Mouse (Mus musculus) cortical plate, adult 2 months (tissue): ENCODE results near the gene Wdr63. TPM values are rescaled to one million over a fixed set of nuclear protein-coding genes. Genes with fewer than 3 reads are reported as not detected.
"Not testable (repeated sequence)": the region's sequence is repeated elsewhere in the genome, so short reads cannot be mapped to it uniquely, and the experiment has no call there.

Experiments used
- H3K27ac ChIP-seq: fragments of 200-500 bp; 2 replicates; pipeline ENCODE4 v1.5.1; 2012; ENCODE audit warnings: low read length, control low read depth, inconsistent platforms; ENCODE audit not compliant: insufficient read depth
- H3K4me1 ChIP-seq: fragments of 200-500 bp; 2 replicates; pipeline ENCODE4 v1.6.1; 2011; ENCODE audit warnings: low read length; ENCODE audit not compliant: control insufficient read depth, insufficient read depth
- H3K4me3 ChIP-seq: fragments of 200-500 bp; 2 replicates; pipeline ENCODE4 v1.5.1; 2011; ENCODE audit warnings: mild to moderate bottlenecking, low read length, control low read depth; ENCODE audit not compliant: insufficient read depth
- CTCF ChIP-seq: fragments of 200-500 bp; IDR thresholded peaks from 2 replicates; pipeline ENCODE4 v1.5.1; 2011; ENCODE audit warnings: mild to moderate bottlenecking, control low read depth, low read length; ENCODE audit not compliant: insufficient read depth; ENCODE audit errors: extremely low read depth
- POLR2A ChIP-seq: fragments of 200-500 bp; IDR thresholded peaks from 2 replicates; pipeline ENCODE4 v1.6.1; 2011; ENCODE audit warnings: mild to moderate bottlenecking, low read length, control low read depth; ENCODE audit not compliant: insufficient read depth; ENCODE audit errors: extremely low read depth
- polyA plus RNA-seq: library from polyadenylated mRNA; depleted of rRNA; stranded (reverse); fragments of >200 nt; gene quantifications from 2 replicates; pipeline ENCODE4 v1.2.3, GENCODE M21; 2012; rRNA removed

Gene Wdr63
- polyA plus RNA-seq, 1 experiment, result 0.31 TPM

DNA sequence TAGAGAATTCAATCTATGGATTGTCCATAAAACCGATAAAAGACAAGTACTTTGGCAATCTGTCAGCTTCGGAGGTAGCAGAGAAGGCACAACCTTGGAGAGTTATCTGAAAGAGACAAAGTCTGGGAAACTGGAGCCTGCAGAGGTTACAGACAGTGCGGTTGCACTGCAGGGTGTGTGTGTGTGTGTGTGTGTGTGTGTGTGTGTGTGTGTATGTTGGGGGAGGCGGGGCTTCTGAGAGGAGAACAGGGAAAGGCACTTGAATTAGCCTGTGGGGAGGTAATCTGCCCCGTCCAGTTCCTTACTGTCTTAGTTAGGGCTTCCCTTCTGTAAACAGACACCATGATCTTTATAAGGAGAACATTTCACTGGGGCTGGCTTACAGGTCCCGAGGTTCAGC is 100.1 kb downstream of the Wdr63 start:
- Histone ChIP-seq H3K27ac (no peak overlapping the region), H3K4me3 (no peak overlapping the region), H3K4me1 (no peaks in the 10 kb centered on the region)
- no peak for TF ChIP-seq POLR2A
- no peak for TF ChIP-seq CTCF

GRCm38 (mm10) chr3:146004347-146005051 is 103.4 kb downstream of the Wdr63 start:
- Histone ChIP-seq H3K4me1 (no peaks in the 10 kb centered on the region), H3K4me3 (no peak overlapping the region), H3K27ac (no peak overlapping the region)
- TF ChIP-seq POLR2A (no peak), CTCF (no peak)

DNA sequence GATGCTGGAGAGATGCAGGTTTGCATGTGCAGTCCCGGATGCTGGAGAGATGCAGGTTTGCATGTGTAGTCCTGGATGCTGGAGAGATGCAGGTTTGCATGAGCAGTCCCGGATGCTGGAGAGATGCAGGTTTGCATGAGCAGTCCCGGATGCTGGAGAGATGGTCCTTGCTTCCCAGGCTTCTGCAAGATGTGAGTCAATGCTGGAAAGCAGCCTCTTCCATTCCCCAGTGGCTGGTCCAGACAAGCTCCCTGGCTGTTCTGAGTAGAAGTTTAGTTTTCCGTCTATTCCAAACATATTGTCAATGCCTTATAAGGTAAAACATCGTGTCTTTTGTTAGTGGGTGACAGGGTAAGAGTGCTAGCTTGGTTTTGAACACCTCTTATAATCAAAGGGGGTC is 111.4 kb downstream of the Wdr63 start:
- not testable (repeated sequence) for H3K4me3 ChIP-seq, H3K27ac ChIP-seq, H3K4me1 ChIP-seq

- no peak for TF ChIP-seq POLR2A
- TF ChIP-seq CTCF, result no peak
- Histone ChIP-seq H3K27ac (no peak overlapping the region), H3K4me3 (no peak overlapping the region), H3K4me1 (no peaks in the 10 kb centered on the region)
Measured at GRCm38 (mm10) chr3:145995489-145995888, 112.4 kb downstream of the Wdr63 start.

DNA sequence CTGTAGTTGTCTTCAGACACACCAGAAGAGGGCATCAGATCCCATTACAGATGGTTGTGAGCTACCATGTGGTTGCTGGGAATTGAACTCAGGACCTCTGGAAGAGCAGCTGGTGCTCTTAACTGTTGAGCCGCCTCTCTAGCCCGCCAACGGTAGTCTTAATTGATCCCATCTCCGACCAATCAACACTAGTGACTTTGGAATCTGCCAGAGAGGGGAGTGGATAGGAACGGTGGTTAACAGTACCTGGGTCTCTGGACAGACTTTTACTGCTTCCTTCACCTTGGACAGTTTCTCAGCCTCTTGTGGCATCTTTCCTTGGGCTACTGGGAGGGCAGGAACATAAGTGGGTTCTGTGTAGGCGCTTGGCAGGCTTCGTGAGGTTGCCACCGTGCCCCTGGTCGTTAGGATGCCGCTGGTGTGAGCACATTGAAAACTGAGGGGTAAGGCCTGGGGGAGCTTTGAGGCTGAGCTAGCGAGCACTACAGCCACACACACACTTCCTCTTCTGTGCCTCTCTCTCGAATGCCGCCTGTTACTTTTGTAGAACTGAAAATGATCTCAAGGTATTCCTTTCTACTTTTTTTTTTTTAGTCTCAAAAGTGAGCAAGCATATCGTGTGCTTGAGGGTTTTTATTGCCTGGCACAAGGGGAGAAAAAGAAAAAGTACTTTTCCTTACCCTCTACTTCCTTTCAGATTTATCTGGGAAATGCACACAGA is 114.3 kb downstream of the Wdr63 start:
- H3K4me3 ChIP-seq, result no peak overlapping the region
- TF ChIP-seq POLR2A (no peak), CTCF (no peak)
- H3K4me1 ChIP-seq, result no peaks in the 10 kb centered on the region
- H3K27ac ChIP-seq, result no peak overlapping the region

DNA sequence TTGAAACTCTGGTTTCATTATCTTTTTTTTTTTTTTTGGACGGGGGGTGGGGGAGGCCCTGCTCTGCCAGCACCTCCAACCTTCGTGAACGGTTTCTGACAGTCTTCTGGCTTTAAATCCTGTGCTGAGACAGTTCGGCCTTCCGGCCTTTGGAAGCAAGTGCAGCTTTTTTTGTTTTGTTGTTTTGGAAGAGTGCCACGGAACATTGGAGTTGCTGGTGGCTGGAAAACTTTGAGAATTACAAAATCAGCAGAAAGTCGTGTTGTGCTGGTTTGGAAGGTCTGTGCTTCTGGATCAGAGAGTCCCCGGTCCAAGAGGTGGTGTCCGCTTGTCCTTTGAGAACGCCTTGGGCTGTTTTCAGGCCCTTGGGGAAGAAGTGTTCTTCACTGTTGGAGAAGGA is 115.1 kb downstream of the Wdr63 start:
- Histone ChIP-seq H3K4me3 (no peak overlapping the region), H3K27ac (no peak overlapping the region), H3K4me1 (no peaks in the 10 kb centered on the region)
- TF ChIP-seq POLR2A, result no peak
- no peak for TF ChIP-seq CTCF

GRCm38 (mm10) chr3:145991976-145992730 is 115.8 kb downstream of the Wdr63 start:
- no peak overlapping the region for H3K4me3 ChIP-seq
- no peak overlapping the region for H3K27ac ChIP-seq
- TF ChIP-seq POLR2A (no peak), CTCF (no peak)
- no peaks in the 10 kb centered on the region for H3K4me1 ChIP-seq

DNA sequence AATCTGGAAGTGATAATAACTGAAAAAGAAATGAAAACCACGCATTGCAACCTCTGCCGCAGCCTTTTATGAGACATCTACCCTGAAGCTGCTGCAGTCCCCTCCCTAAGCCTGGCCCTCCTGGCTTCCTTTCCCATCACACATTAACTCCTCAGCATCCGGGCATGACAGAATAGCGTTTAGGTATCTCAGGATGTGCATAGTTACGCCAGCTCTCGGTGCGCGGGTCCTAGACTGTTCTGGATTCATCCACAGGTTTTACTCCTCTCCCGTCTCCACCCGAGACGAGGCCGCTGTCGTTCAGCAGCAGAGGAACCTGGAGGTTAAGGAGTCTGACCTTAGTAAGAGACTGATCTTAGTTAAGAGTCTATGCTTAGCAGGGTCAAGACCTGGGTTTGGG is 116.8 kb downstream of the Wdr63 start:
- H3K27ac ChIP-seq, result no peak overlapping the region
- no peak for TF ChIP-seq CTCF
- no peak for TF ChIP-seq POLR2A
- H3K4me3 ChIP-seq, result no peak overlapping the region
- H3K4me1 ChIP-seq, result no peaks in the 10 kb centered on the region

Other genes with a start within 250 kb of the Wdr63 start
- gene Bcl10, start 185.3 kb downstream of the Wdr63 start, polyA plus RNA-seq, result 11.8 TPM in 2 replicates
- 34.6 and 38.2 TPM in 2 replicates for gene 2410004B18Rik, start 170.1 kb downstream of the Wdr63 start, polyA plus RNA-seq
- 1.9 and 2.0 TPM in 2 replicates for gene Syde2, start 120.3 kb downstream of the Wdr63 start, polyA plus RNA-seq
- not detected in 2 replicates for gene Mcoln3, start 9.3 kb upstream of the Wdr63 start, polyA plus RNA-seq
- gene Mcoln2, start 41.7 kb upstream of the Wdr63 start, polyA plus RNA-seq, result 0.28 TPM in 1 of 2 replicates, not detected in the other
- gene Lpar3, start 112.8 kb upstream of the Wdr63 start, polyA plus RNA-seq, result 0.31 and 0.34 TPM in 2 replicates